Mouse (Mus musculus): ENCODE data around the gene Itga9. TPM values are rescaled to one million over a fixed set of nuclear protein-coding genes. Genes with fewer than 3 reads are reported as not detected.

Gene Itga9
- polyA plus RNA-seq, 1 experiment, result 1.6 TPM

- TF ChIP-seq CTCF (IDR thresholded peaks at IDR 0.05; ENCODE audit: borderline replicate concordance, insufficient read depth, low read depth, low read length), result no peak
- TF ChIP-seq POLR2A (IDR thresholded peaks at IDR 0.05; ENCODE audit: borderline replicate concordance, insufficient read depth, low read length), result no peak
- WGBS, result 69% methylated on average over 3 of the region's 3 CpGs
- Histone ChIP-seq H3K4me3 (replicated peaks; ENCODE audit: insufficient read depth, low read depth, low read length) (no peak overlapping the region), H3K27ac (ENCODE audit: insufficient read depth, low read length) (no peak overlapping the region), H3K27me3 (ENCODE audit: control insufficient read depth, insufficient read depth, low read length) (no peaks in the 10 kb centered on the region), H3K4me1 (ENCODE audit: control insufficient read depth, insufficient read depth, low read length) (no peaks in the 10 kb centered on the region)
- DNase-seq, result no peak
Observed at GRCm38 (mm10) chr9:118655726-118656125, 49.2 kb downstream of the Itga9 start.

DNA sequence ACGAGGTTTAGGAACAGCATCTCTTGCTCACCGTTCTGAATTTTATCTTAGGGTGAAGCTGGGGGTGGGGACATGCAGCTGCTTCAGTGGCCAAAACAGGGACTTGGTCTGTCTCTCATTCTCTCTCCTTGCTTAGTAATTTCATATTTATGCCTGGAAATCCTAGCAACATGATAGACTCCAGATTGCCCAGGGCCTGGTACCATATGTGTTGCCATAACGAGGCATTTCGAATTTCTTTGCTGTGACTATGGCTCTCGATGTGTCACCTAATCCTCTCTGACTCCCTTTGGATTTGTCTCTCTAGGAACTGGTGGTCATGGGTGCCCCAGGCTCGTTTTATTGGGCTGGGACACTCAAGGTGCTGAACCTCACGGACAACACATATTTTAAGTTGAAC, 51.7 kb downstream of the Itga9 start:
- Histone ChIP-seq H3K4me1 (ENCODE audit: control insufficient read depth, insufficient read depth, low read length) (no peaks in the 10 kb centered on the region), H3K27ac (ENCODE audit: insufficient read depth, low read length) (no peak overlapping the region), H3K4me3 (replicated peaks; ENCODE audit: insufficient read depth, low read depth, low read length) (no peak overlapping the region), H3K27me3 (ENCODE audit: control insufficient read depth, insufficient read depth, low read length) (no peaks in the 10 kb centered on the region)
- 75% methylated on average over 7 of the region's 7 CpGs for WGBS
- TF ChIP-seq POLR2A (IDR thresholded peaks at IDR 0.05; ENCODE audit: borderline replicate concordance, insufficient read depth, low read length) (no peak), CTCF (IDR thresholded peaks at IDR 0.05; ENCODE audit: borderline replicate concordance, insufficient read depth, low read depth, low read length) (no peak)
- DNase-seq, result no peak

DNA sequence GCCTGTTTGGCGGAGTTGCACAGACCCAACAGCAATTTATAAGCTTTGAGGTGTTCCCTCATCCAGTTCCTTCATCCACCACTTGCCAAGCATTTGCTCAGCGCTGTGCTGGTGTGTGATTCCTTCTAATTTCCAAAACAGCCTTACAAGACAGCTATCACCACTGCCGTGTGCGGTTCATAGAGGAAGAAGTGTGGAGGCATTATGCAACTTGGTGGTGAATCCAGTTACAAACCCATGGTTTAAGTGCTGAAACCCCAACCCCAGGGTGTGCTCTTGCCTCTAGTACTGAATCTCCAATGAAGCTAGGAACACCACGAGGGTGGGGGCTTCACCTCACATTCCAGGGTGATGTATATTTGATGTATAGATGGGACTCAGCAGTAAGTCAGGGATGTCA, 53.3 kb downstream of the Itga9 start:
- Histone ChIP-seq H3K4me3 (replicated peaks; ENCODE audit: insufficient read depth, low read depth, low read length) (no peak overlapping the region), H3K27ac (ENCODE audit: insufficient read depth, low read length) (no peak overlapping the region), H3K4me1 (ENCODE audit: control insufficient read depth, insufficient read depth, low read length) (no peaks in the 10 kb centered on the region), H3K27me3 (ENCODE audit: control insufficient read depth, insufficient read depth, low read length) (no peaks in the 10 kb centered on the region)
- 87% methylated on average over 5 of the region's 5 CpGs for WGBS
- no peak for TF ChIP-seq POLR2A (IDR thresholded peaks at IDR 0.05; ENCODE audit: borderline replicate concordance, insufficient read depth, low read length)
- no peak for TF ChIP-seq CTCF (IDR thresholded peaks at IDR 0.05; ENCODE audit: borderline replicate concordance, insufficient read depth, low read depth, low read length)
- no peak for DNase-seq

- H3K4me3 ChIP-seq (replicated peaks; ENCODE audit: insufficient read depth, low read depth, low read length), result no peak overlapping the region
- 88% methylated on average over 7 of the region's 7 CpGs for WGBS
- TF ChIP-seq CTCF (IDR thresholded peaks at IDR 0.05; ENCODE audit: borderline replicate concordance, insufficient read depth, low read depth, low read length), result no peak
- no peak for TF ChIP-seq POLR2A (IDR thresholded peaks at IDR 0.05; ENCODE audit: borderline replicate concordance, insufficient read depth, low read length)
- H3K27me3 ChIP-seq (ENCODE audit: control insufficient read depth, insufficient read depth, low read length), result no peaks in the 10 kb centered on the region
- H3K27ac ChIP-seq (ENCODE audit: insufficient read depth, low read length), result no peak overlapping the region
- H3K4me1 ChIP-seq (ENCODE audit: control insufficient read depth, insufficient read depth, low read length), result no peaks in the 10 kb centered on the region
- DNase-seq, result no peak
Observed at GRCm38 (mm10) chr9:118660259-118660658, 53.8 kb downstream of the Itga9 start.

GRCm38 (mm10) chr9:118662026-118662425, 55.5 kb downstream of the Itga9 start:
- TF ChIP-seq CTCF (IDR thresholded peaks at IDR 0.05; ENCODE audit: borderline replicate concordance, insufficient read depth, low read depth, low read length), result no peak
- no peak for TF ChIP-seq POLR2A (IDR thresholded peaks at IDR 0.05; ENCODE audit: borderline replicate concordance, insufficient read depth, low read length)
- Histone ChIP-seq H3K27ac (ENCODE audit: insufficient read depth, low read length) (no peak overlapping the region), H3K27me3 (ENCODE audit: control insufficient read depth, insufficient read depth, low read length) (no peaks in the 10 kb centered on the region), H3K4me3 (replicated peaks; ENCODE audit: insufficient read depth, low read depth, low read length) (no peak overlapping the region), H3K4me1 (ENCODE audit: control insufficient read depth, insufficient read depth, low read length) (no peaks in the 10 kb centered on the region)
- DNase-seq, result no peak
- WGBS, result 98% methylated on average over 8 of the region's 8 CpGs

DNA sequence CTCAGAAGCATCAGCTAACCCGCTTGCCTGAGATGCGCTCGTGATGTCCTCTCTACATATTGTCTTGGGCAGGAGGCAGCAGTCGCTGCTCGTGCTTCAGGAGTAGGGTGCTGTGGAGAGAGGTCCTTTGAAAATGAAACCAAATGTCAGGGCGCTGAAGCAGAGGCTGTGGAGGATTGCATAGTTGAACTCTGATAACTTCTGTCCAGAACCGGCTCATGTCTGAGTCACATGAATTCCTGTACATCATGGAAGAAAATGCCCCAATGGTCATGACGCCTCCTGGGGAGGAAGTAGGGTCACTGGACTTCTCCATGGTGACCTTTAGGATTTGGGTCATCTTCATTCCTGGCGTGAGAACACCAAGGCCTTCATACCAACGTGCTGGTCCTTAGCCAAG, 56.0 kb downstream of the Itga9 start:
- no peak for DNase-seq
- WGBS, result 93% methylated on average over 10 of the region's 10 CpGs
- no peak for TF ChIP-seq CTCF (IDR thresholded peaks at IDR 0.05; ENCODE audit: borderline replicate concordance, insufficient read depth, low read depth, low read length)
- no peak for TF ChIP-seq POLR2A (IDR thresholded peaks at IDR 0.05; ENCODE audit: borderline replicate concordance, insufficient read depth, low read length)
- H3K27me3 ChIP-seq (ENCODE audit: control insufficient read depth, insufficient read depth, low read length), result no peaks in the 10 kb centered on the region
- no peaks in the 10 kb centered on the region for H3K4me1 ChIP-seq (ENCODE audit: control insufficient read depth, insufficient read depth, low read length)
- H3K4me3 ChIP-seq (replicated peaks; ENCODE audit: insufficient read depth, low read depth, low read length), result no peak overlapping the region
- no peak overlapping the region for H3K27ac ChIP-seq (ENCODE audit: insufficient read depth, low read length)

- 74% methylated on average over 6 of the region's 6 CpGs for WGBS
- H3K27ac ChIP-seq (ENCODE audit: insufficient read depth, low read length), result no peak overlapping the region
- TF ChIP-seq POLR2A (IDR thresholded peaks at IDR 0.05; ENCODE audit: borderline replicate concordance, insufficient read depth, low read length), result no peak
- no peak for TF ChIP-seq CTCF (IDR thresholded peaks at IDR 0.05; ENCODE audit: borderline replicate concordance, insufficient read depth, low read depth, low read length)
Observed at GRCm38 (mm10) chr9:118663938-118664337, 57.4 kb downstream of the Itga9 start.

GRCm38 (mm10) chr9:118666069-118666468, 59.6 kb downstream of the Itga9 start:
- H3K27me3 ChIP-seq (ENCODE audit: control insufficient read depth, insufficient read depth, low read length), result no peaks in the 10 kb centered on the region
- TF ChIP-seq POLR2A (IDR thresholded peaks at IDR 0.05; ENCODE audit: borderline replicate concordance, insufficient read depth, low read length) (no peak), CTCF (IDR thresholded peaks at IDR 0.05; ENCODE audit: borderline replicate concordance, insufficient read depth, low read depth, low read length) (no peak)
- no peak overlapping the region for H3K4me3 ChIP-seq (replicated peaks; ENCODE audit: insufficient read depth, low read depth, low read length)
- H3K27ac ChIP-seq (ENCODE audit: insufficient read depth, low read length), result no peak overlapping the region
- no peaks in the 10 kb centered on the region for H3K4me1 ChIP-seq (ENCODE audit: control insufficient read depth, insufficient read depth, low read length)
- no peak for DNase-seq
- WGBS, result 65% methylated on average over 3 of the region's 3 CpGs

More at GRCm38 (mm10) chr9:118663938-118664337, 57.4 kb downstream of the Itga9 start:
- no peaks in the 10 kb centered on the region for H3K4me1 ChIP-seq (ENCODE audit: control insufficient read depth, insufficient read depth, low read length)
- DNase-seq, result no peak
- H3K27me3 ChIP-seq (ENCODE audit: control insufficient read depth, insufficient read depth, low read length), result no peaks in the 10 kb centered on the region
- no peak overlapping the region for H3K4me3 ChIP-seq (replicated peaks; ENCODE audit: insufficient read depth, low read depth, low read length)
